Mouse (Mus musculus) forebrain, embryonic 10.5 days (tissue): Measurements from ENCODE around the gene Tsnax. TPM values are rescaled to one million over a fixed set of nuclear protein-coding genes. Genes with fewer than 3 reads are reported as not detected.

Experiments used
- DNase-seq: peaks from one replicate; pipeline ENCODE4 v3.0.0-alpha.2; 2017; ENCODE audit warnings: low spot score; ENCODE audit errors: extremely low spot score
- H3K27ac ChIP-seq: fragments of 300-500 bp; sonication (generic); 2 replicates; pipeline ENCODE4 v1.5.1; 2016; ENCODE audit warnings: mild to moderate bottlenecking
- H3K27me3 ChIP-seq: fragments of 300-500 bp; sonication (generic); 2 replicates; pipeline ENCODE4 v1.6.1; 2016; ENCODE audit warnings: mild to moderate bottlenecking; ENCODE audit not compliant: poor library complexity, severe bottlenecking
- H3K36me3 ChIP-seq: fragments of 300-500 bp; sonication (generic); replicated peaks from 2 replicates; pipeline ENCODE4 v1.6.1; 2016; ENCODE audit warnings: mild to moderate bottlenecking, moderate library complexity
- H3K4me1 ChIP-seq: fragments of 300-500 bp; sonication (generic); 2 replicates; pipeline ENCODE4 v1.6.1; 2016
- H3K4me3 ChIP-seq: fragments of 300-500 bp; sonication (generic); 2 replicates; pipeline ENCODE4 v1.5.1; 2016; ENCODE audit warnings: mild to moderate bottlenecking, moderate library complexity
- H3K9me3 ChIP-seq: fragments of 300-500 bp; sonication (generic); 2 replicates; pipeline ENCODE4 v1.6.1; 2016; ENCODE audit warnings: mild to moderate bottlenecking, moderate library complexity
- WGBS: fragments of 180-500 bp; shearing (Covaris S2); methylation state at CpG from one replicate; pipeline ENCODE4 v1.1.7; 2016; 5-methylcytosine and 5-hydroxymethylcytosine counted together
- microRNA-seq: library from miRNA; unstranded; fragments of <30 nt; microRNA quantifications from one replicate; pipeline ENCODE4, GENCODE M21; 2017
- polyA plus RNA-seq: library from polyadenylated mRNA; unstranded; fragments of >200 nt; fragmentation: Nextera tagmentation; extraction: Ambion mirVana; gene quantifications from 2 replicates; pipeline ENCODE4 v1.2.1, GENCODE M21; 2016

Tsnax gene
- polyA plus RNA-seq, 1 experiment from 2014 or later, result 125 TPM

- Histone ChIP-seq H3K36me3 (no peaks in the 10 kb centered on the region), H3K4me3 (no peak overlapping the region), H3K4me1 (peaks cover 28% of the 10 kb centered on the region), H3K27me3 (no peaks in the 10 kb centered on the region), H3K9me3 (no peaks in the 10 kb centered on the region), H3K27ac (no peak overlapping the region)
- no peak for DNase-seq
- WGBS, result 91% methylated on average over 10 of the region's 10 CpGs
These were observed 61.3 kb downstream of the Tsnax start for GRCm38 (mm10) chr8:125074141-125074540.

GRCm38 (mm10) chr8:125074581-125074980 lies 61.8 kb downstream of the Tsnax start:
- no peaks in the 10 kb centered on the region for H3K36me3 ChIP-seq
- no peak overlapping the region for H3K4me3 ChIP-seq
- no peak overlapping the region for H3K27ac ChIP-seq

GRCm38 (mm10) chr8:125075389-125075788 lies 62.6 kb downstream of the Tsnax start:
- Histone ChIP-seq H3K9me3 (no peaks in the 10 kb centered on the region), H3K4me1 (peaks cover 19% of the 10 kb centered on the region), H3K36me3 (no peaks in the 10 kb centered on the region), H3K27ac (no peak overlapping the region), H3K4me3 (no peak overlapping the region), H3K27me3 (no peaks in the 10 kb centered on the region)
- no peak for DNase-seq
- 85% methylated on average over 4 of the region's 4 CpGs for WGBS

More at GRCm38 (mm10) chr8:125074581-125074980, 61.8 kb downstream of the Tsnax start:
- Histone ChIP-seq H3K4me1 (peaks cover 23% of the 10 kb centered on the region), H3K9me3 (no peaks in the 10 kb centered on the region), H3K27me3 (no peaks in the 10 kb centered on the region)
- DNase-seq, result no peak
- WGBS, result 90% methylated on average over 2 of the region's 2 CpGs

- Histone ChIP-seq H3K9me3 (no peaks in the 10 kb centered on the region), H3K4me3 (no peak overlapping the region), H3K27me3 (no peaks in the 10 kb centered on the region), H3K4me1 (peaks cover 19% of the 10 kb centered on the region), H3K36me3 (no peaks in the 10 kb centered on the region), H3K27ac (no peak overlapping the region)
- no peak for DNase-seq
- WGBS, result 62% methylated on average over 8 of the region's 8 CpGs
These were observed 64.5 kb downstream of the Tsnax start for GRCm38 (mm10) chr8:125077326-125077725.

- no peak overlapping the region for H3K4me3 ChIP-seq
- H3K27ac ChIP-seq, result no peak overlapping the region
- no peaks in the 10 kb centered on the region for H3K36me3 ChIP-seq
- WGBS, result 75% methylated on average over 9 of the region's 9 CpGs
- DNase-seq, result no peak
- peaks cover 21% of the 10 kb centered on the region for H3K4me1 ChIP-seq
- no peaks in the 10 kb centered on the region for H3K9me3 ChIP-seq
- H3K27me3 ChIP-seq, result no peaks in the 10 kb centered on the region
These were observed 66.1 kb downstream of the Tsnax start for GRCm38 (mm10) chr8:125078771-125079384.

GRCm38 (mm10) chr8:125080388-125081344 lies 67.9 kb downstream of the Tsnax start:
- Histone ChIP-seq H3K9me3 (no peaks in the 10 kb centered on the region), H3K27ac (no peak overlapping the region), H3K4me1 (peaks cover 30% of the 10 kb centered on the region)

GRCm38 (mm10) chr8:125083746-125084145 lies 70.9 kb downstream of the Tsnax start:
- 80% methylated on average over 4 of the region's 4 CpGs for WGBS
- no peak for DNase-seq
- H3K36me3 ChIP-seq, result no peaks in the 10 kb centered on the region
- H3K4me3 ChIP-seq, result no peak overlapping the region
- H3K27ac ChIP-seq, result peak overlapping the region; percentile 75
- H3K4me1 ChIP-seq, result peaks cover 24% of the 10 kb centered on the region
- no peaks in the 10 kb centered on the region for H3K27me3 ChIP-seq
- no peaks in the 10 kb centered on the region for H3K9me3 ChIP-seq

More at GRCm38 (mm10) chr8:125080388-125081344, 67.9 kb downstream of the Tsnax start:
- H3K36me3 ChIP-seq, result no peaks in the 10 kb centered on the region
- H3K27me3 ChIP-seq, result no peaks in the 10 kb centered on the region
- DNase-seq, result no peak
- 88% methylated on average over 19 of the region's 19 CpGs for WGBS
- no peak overlapping the region for H3K4me3 ChIP-seq

Small RNA genes lying within 50 kb of the gene (microRNA-seq; reads per million reads assigned to microRNA genes)
- not detected for gene Gm22197

Other genes with a start within 250 kb of the Tsnax start
- gene Trim67, start 219.9 kb upstream of the Tsnax start, polyA plus RNA-seq, result 0.18 and 0.35 TPM in 2 replicates
- gene Gnpat, start 150.0 kb upstream of the Tsnax start, polyA plus RNA-seq, result 156 and 157 TPM in 2 replicates
- gene 2810004N23Rik, start 149.9 kb upstream of the Tsnax start, polyA plus RNA-seq, result 81.0 and 83.7 TPM in 2 replicates
- 8.3 and 8.5 TPM in 2 replicates for gene Exoc8, start 115.3 kb upstream of the Tsnax start, polyA plus RNA-seq
- 8.8 and 10.0 TPM in 2 replicates for gene Sprtn, start 115.1 kb upstream of the Tsnax start, polyA plus RNA-seq
- gene Egln1, start 63.7 kb upstream of the Tsnax start, polyA plus RNA-seq, result 12.8 and 13.3 TPM in 2 replicates
- 1.3 and 1.4 TPM in 2 replicates for gene Disc1, start 41.2 kb downstream of the Tsnax start, polyA plus RNA-seq